Mouse (Mus musculus) CD4-positive, CD25-positive, alpha-beta regulatory T cell, adult 4 months (primary cell): ENCODE measurements around the gene Myo5a. TPM values are rescaled to one million over a fixed set of nuclear protein-coding genes. Genes with fewer than 3 reads are reported as not detected.

Experiments
- ATAC-seq: one replicate; pipeline ENCODE4 v1.8.0; 2017
- polyA plus RNA-seq, 2 experiments: library from polyadenylated mRNA; unstranded; fragments of 100-300 nt; shearing (Covaris generic); gene quantifications; one replicate each; pipeline ENCODE4 v1.2.1; 2017

The Myo5a gene
- polyA plus RNA-seq, 2 experiments from 2014 or later, result 6.0 to 8.2 TPM

DNA sequence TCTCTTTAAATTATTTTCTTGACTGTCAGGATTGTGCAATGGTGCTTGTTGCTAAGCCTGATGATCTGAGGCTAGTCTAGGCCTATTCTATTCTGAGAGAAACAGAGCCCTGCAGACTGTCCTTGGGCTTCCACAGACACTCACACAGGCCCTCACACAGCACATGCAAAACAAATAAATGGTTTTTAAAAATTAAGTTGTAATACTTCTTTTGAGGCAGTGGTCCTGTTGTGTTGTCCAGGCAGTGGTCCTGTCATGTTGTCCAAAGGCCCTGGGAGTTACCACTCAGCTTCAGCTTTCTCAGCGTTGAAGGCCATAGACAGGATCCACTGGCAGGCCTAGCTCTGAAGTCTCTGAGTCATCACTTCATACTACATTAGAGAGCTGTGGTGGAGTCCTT is 130.7 kb downstream of the Myo5a start:
- ATAC-seq, result no peak

DNA sequence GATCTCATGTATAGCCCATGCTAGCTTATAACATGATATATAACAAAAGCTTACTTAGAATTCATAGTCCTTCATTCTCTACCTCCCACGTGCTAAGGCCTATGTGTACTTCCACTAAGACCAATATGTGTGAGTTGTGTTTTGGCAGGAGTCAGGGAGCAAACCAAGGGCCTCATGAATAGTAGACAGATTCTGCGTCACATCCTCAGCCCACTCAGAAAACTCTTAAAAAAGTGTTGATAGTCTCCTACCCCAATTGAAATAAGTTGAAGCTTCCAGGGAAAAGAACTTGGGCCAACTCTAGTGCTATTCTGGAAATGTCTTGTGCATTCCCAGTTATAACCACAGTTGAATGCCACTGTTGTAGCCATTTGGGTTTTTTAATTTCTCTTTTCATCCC is 131.2 kb downstream of the Myo5a start:
- no peak for ATAC-seq

DNA sequence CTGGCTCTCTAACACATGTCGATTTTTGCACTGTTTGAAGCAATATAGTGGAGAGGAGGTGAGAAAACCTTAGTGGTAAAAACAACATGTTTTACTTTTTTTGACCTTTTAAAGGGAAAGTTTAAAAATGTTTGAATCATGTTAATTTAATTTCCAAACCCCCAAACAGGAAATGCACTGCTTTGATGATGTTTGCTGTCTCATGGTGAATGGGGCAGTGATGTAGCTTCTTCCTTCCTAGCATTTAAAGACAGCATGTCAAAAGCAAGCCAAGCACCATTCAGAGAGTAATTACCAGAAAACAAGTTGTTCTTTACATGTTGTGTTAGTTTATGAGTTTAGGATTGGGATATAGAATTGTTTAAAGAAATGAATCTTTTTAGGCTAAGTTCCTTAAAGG is 138.4 kb downstream of the Myo5a start:
- ATAC-seq, result peak; percentile 64

DNA sequence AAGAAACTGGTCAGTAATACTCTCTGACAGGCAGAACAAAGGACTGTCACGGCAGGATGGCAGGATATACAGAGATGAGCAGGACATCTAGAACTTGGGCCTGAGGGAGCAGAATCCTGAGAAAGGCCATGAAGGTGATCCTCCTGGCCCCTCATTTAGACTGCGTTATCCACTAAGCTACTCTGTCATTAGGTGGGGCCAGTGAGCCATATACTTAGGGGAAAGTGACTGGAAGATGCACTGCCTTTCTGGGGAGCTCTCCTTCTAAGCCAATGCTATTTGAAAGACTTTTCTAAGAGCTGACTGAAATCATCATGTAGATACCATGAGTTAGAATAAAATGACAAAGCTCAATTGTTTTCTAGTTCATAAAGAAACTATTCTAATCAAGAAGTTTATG is 139.5 kb downstream of the Myo5a start:
- no peak for ATAC-seq

DNA sequence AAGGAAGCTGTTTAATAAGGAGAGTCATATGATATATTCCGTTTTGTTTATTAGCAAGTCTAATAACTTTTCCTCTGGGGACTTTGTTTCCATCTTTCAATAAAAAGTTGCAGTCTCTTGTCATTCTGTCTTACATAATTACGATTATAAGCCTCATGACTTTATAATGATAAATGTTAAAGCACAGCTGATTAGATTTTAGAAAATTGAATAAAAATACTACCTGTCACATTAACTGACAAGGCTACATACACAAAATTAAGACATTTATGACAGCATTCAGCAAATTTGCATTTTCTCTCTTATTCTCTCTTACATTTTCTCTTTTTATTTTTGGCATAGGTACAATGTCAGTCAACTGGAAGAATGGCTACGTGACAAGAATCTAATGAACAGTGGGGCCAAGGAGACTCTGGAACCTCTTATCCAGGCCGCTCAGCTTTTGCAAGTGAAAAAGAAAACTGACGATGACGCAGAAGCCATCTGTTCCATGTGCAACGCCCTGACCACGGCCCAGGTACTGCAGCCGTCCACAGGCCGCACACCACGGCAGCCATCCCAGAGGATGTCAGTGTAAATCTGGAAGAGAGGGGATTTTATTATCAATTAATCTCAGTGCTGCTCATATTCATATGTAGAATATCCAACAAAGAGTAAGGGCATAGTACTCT is 144.1 kb downstream of the Myo5a start:
- ATAC-seq, result no peak

DNA sequence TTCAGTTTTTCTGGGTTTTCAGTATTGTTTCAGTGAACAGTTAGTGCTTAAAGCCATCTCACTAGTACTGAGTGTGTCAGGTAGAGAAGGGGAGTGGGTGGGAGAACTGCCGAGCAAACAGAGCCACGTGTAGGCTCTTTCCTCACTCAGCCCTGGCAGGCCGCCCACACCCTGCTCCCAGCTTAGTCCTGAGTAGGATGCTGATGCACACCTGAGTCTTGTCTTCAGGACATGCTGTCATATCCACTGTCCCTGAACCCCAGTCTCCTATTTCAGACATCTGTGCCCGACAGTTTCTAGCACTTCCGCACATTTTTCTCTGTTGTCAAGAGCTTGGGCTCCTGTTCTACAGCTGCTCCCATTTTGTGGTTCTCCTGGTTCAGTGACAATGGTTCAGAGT is 149.1 kb downstream of the Myo5a start:
- ATAC-seq, result no peak

DNA sequence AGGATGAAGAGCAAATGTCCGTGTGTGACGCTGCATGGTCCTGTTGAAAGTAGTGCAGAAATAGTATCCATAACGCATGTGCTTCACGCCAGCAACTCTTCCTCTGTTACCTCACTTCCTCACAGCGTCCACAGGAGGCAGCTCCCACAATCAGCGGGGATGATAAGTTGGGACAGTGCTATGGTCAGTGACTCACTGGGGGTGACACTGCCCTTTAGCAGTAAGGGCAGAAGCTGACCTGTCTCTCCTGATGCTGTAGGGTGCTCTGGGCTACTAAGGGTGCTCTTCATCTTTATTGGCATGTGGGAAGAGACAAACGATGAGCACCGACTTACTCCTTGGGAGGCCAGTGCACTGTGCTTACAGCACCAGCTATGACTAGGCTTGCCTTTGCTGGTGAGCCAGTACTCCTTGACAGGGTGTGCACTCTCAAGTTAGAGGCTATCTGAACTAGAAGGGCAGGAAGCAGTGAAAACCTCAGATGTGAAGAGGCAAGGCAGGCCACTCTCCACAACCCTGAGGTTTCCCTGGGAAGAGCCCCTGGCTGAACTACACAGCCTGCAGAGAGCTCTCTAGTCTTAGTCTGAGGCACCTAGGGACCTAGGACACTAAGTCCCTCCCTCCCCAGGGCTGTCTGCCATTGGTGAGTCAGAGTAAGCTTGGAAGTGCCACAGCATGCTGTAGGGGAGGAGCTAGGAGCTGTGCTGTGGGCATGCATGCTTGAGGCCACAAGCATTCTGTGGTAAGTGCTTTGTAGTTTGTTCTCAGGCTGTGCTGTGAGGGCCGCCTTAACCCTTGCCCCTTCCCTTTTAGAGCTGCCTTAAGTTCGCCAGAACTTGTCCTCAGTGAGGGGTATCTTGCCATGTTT is 150.8 kb downstream of the Myo5a start:
- no peak for ATAC-seq

DNA sequence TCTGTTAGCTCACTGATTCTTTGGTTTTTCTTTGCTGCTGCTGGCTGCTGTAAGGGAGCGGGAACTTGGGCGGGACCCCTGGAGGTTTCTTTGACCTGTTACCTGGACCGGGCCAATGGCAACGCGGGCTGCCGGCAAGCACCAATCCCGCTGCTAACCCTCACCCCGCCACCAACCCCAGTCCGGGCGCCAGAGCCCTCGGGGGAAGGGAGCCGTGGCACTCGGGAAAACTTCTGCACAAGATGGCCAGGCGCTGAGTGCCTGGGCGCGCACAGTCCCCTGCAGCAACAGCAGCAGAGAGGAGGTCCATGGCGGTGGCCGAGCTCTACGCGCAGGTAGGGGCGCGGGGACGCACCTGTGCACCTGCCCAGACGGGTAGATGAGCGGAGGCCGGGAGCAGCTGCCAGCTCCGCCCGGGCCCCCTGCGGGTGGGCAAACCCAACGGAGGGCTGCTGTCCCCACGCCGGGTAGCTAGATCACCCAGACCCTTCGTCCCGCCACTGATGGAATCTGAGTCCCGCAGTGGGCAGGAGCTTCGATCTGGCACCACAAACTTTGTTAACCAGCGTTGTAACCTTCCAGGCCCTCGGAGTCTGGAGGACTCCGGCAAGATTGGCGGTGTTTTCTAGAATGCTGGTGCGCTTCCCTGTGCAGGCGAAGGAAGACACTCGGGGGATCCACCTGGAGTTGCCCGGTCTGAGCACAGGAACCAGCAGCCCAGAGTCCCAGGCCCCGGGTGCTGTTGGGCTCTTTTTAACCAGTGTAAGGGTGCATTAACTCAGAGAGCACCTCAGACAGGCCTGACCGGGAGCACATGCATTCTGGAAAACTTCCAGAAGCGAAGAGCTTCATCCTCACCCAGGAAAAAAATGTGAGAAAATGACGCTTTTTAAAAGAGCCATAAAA is 161.3 kb downstream of the Myo5a start, which contains the start of gene Myo5c:
Gene Myo5c (plus strand): TSS at position 180 of the 906 bp plus-strand sequence.
- no peak for ATAC-seq

DNA sequence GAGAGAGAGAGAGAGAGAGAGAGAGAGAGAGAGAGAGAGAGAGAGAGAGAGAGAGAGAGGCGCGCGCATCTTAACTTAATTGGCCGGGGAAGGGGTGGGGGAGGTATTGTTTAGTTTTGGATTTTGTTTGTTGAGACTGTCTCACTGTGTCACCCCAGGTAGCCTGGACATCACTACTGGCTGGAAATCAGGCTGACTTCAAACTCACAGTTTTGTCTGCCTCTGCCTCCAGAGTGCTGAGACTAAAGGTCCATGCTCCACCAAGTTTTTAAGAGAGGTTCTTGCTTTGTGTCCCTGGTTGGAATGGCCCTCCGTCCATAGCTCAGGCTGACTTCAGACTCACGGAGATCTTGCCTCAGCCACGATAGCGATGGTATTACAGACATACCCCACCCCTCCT is 162.0 kb downstream of the Myo5a start:
- no peak for ATAC-seq

DNA sequence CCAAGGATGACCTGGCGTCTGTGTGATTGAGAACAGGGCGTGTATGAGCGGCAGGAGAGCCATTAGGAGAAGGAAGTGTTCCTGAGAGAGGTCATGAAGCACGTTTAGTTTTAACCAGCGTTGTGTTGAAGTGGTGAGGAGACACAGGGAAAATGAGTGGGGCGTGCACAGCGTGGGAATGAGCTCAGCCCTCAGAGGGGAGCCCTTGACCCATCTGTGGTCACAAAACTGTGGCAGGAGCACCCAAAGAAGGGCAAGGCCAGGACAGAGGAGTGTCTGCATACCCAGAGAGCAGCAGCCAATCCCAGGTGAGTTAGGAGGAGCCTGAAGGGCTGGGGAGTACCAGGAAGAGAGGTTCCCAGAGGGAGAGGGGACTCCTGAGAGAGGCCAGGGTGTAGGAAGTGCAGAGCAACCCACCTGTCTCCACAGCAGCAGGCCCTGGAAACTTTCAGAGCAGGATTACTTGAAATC is 163.5 kb downstream of the Myo5a start:
- no peak for ATAC-seq

DNA sequence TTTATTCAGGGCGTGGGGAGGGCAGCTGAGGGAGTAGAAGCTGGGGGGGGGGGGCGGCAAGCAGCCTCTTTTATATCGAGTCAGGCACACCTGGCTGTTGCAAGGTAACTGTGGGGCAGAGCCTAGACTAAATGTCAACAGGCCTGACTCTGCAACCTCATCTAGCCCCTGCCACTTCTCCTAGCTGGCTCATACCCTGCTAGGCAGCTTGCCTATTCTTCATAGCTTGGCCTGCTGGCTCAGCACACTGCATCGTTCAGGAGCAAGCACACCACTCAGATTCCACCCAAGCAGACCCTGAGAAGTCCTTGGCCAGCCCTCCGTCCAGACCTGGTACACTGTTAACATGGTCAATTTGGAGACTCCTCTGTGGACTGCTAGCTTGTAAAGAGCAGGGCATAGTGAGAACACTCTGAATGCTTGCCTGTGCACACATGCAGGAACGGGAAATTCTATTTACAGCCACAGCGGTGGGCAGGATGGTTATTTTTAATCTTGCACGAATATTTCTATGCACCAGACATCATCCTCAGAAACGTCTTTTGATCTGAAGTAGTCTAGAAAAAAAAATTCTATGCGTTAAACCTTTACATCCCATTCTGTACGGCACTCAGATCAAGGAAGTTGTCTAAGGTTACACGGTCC is 164.3 kb downstream of the Myo5a start:
- no peak for ATAC-seq

DNA sequence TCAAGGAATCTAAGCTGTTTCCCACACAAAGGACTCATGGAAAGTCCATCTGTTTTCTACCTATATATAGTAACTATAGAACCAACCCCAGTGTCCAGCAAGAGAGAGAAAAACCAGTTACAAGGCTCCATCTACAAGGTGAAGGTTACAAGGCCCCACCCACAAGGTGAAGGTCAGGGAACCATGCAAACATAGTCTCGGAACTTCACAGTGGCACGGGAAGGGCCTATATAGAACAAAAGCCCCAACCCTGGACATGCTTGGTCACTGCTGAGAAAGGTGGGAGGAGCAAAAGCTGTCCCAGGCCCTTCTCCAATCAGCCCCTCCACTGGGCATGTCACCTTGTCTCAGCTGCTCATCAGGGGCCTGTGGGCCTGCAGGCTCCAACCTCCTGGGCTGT is 164.9 kb downstream of the Myo5a start:
- no peak for ATAC-seq

DNA sequence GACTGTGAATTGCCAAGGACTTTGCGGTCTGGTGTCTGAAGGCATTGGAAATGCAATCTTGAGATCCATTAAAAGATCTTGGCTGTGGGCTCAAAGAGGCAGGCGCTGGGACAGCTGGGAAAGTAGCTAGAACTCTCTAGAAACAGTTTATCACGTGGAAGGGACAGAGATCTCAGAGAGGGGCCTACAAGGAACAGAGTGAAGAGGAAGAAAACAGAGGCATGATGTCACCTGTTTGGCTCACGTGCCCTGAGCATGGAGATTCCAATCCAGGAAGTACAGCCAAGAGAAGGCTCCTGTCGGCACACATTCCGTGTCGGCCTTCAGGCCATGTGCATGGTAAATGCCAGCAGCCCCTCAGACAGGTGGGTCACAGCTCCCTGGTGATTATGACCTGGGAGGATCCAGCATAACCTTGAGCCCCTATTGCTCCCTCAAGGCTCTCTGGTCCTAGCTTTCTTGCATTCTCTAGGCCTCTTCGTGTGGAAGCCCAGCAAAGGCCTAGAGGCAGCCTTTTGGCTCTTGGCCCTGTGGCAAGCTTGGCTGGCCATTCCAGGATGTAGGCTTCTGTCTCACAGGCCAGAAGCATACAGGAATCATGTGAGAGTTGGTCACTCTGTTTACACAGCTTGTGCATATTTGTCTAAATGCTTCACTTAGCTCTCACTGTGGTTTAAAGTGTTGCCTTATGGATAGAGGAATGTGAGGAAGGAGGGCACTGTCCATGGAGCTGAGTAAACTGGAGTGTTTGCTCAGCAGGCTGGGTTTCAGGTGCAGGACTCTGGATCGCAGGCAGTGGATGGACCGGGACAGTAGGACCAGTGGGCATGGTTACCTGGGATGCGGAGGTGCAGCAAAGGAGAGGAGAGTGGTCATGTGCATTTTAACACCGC is 165.8 kb downstream of the Myo5a start:
- no peak for ATAC-seq

DNA sequence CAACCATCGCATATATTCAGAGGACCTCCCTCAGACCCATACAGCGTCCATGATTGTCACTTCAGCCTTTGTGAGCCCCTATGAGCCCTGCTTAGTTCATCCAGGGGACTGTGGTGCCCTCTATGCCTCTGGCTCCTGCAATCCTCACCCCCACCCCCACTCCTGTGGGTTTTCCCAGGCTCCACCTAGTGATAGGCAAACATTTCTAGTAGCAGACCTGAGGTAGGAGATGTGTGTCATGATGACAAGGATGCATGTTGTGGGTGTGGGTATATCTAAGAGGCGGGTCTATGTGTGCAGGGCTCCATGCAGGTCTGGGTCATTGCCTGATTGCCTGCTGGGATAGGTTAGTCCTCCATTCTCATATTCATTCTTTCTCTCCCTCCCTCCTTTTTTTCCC is 167.4 kb downstream of the Myo5a start:
- no peak for ATAC-seq

DNA sequence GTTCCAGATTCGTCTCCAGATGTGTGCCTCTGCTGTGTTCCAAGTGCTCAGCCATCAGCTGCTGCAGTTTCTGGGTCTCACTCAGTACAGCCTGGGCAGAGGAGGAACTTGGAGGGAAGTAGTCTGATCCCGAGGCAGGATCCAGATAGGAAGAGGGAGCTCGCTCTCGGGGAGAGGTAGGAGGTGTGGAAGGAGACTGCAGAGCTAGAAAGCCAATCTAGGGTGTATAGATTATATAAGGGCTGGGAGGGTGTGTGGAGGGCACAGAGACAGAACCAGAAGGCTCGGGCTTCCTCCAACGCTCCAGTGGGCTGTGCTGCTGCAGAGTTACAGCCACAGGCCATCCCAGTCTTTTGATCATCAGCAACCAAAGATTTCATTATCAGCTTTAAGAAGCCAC is 172.2 kb downstream of the Myo5a start:
- no peak for ATAC-seq

DNA sequence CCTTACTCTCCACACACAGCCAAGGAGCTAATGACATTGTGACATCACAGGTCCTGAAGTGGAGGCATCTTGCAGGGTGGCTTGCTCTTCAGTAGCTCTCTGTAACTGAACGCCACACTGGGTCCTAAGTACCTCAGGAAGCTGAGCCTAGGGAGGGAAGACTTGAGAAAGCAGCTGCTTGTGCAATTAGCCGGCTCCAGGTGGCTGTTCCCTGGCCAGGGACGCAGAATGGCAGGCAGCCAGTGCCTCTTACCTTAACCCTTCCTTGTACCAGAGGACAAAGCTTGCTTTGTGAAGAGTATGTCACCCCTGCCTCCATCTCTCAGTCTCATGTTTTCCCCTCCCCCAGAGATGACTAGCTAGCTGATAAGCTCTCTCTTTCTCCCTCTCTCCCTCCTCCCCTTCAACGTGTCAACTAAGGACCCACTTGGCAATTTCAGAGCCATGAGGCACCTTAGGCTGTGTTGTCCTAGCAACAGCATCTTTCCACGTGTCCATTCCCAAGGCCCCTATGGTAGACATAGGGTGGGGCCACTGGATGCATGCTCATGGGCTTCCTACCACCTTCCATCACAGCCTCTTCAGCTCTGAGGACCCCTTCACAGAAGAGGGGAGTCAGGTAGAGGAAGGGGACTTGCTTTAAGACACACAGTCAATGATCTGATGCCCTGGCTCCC is 173.1 kb downstream of the Myo5a start:
- no peak for ATAC-seq

DNA sequence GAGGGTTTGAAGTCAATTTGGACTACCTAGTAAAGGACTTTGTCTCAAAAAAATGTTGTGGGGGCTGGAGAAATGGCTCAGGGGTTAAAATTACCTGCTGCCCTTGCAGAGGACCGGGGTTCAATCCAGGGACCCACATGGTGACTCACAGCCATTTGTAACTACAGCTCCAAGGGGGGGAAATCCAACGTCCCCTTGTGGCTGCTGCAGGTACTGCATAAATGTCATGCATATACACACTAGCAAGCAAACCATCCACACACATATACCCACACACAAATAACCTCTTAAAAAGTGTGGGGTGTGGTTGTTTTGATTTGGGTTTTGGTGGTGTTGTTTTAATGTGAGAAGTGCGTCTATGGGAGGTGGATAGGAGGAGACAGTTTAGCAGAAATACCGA is 173.7 kb downstream of the Myo5a start:
- no peak for ATAC-seq

DNA sequence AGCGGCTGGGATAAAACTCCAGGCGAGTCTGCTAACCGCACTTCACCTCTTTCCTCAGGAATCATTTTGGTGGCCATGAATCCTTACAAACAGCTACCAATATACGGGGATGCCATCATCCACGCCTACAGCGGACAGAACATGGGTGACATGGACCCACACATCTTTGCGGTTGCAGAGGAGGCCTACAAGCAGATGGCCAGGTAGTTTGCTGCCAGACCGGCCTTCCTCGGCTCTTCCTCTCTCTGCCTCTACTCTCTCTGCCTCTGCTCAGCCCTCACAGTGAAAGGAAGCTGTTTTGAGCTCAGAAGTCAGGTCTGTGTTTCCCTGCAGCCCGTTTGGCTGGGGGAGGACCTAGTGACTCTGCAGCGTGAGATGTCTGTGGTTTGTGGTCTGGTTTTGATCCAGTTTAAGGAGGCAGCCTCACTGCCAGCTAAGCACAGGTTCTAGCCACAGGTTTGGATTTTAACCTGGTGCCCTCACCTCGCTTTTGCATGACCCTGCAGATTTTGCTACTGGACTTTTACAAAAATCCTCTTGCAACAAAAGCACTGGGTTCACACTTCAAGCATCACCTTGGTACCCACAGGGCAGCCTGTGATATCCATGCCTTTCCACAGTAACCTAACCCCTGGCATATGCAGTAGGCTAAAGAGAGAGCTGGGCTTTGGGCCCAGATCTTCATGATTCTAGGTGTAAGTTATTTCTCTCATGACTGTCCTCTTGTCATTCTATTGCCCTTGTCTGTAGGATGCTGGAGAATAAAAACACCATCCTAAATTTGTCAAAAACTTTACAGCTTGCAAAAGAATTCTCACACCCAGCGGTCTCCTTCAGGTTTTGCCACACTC is 175.5 kb downstream of the Myo5a start:
- peak; percentile 53 for ATAC-seq

DNA sequence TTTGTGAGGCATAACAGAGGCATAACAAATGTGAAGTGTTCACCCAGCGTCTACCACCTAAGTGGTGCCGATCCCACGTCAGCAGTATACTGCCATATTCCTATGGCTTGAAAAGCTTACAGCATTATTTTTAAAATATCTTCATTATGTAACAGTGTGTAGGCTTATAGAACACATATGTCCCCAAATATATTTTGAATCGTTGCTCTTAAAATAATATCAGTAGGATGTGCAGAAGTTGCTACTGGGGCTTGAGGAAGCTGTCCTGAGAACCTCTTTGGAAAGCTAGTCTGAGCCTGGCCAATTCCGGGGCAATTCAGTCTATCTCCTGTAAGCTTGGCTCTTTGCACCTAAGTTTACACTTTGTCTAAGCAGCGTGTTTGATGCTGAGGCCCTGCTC is 177.1 kb downstream of the Myo5a start:
- ATAC-seq, result no peak

DNA sequence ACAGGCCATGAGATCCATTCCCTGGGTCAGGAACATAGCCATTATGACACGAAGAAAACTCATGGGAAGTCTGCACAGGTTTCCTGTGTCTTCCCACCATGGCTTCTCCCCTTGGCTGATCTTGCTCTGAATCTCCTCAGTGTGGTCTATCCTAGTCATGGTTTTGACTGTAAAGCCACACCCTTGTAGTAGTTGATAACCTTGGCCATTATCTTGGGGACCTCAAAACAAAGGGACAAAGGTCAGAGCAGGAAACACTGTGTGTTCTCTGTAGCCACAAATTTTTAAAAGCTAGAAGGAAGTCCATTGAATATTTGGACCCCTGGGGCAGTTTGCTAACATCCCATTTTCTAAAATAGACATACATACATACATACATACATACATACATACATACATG is 177.5 kb downstream of the Myo5a start:
- ATAC-seq, result no peak
